Mouse (Mus musculus): ENCODE results near the gene Plxna1.

The Plxna1 gene

GRCm38 (mm10) chr6:89361418-89362280 lies 771 bp downstream of the Plxna1 start:
- DNase-seq (ENCODE audit: low spot score in 2 of 2): peak in 1 of 2 experiments; percentile 53

- DNase-seq (ENCODE audit: low spot score in 2 of 2): no peak
Observed at GRCm38 (mm10) chr6:89360709-89361417, 1.6 kb downstream of the Plxna1 start.

- DNase-seq (ENCODE audit: low spot score in 2 of 2): no peak
Observed at GRCm38 (mm10) chr6:89359771-89360708, 2.4 kb downstream of the Plxna1 start.

DNA sequence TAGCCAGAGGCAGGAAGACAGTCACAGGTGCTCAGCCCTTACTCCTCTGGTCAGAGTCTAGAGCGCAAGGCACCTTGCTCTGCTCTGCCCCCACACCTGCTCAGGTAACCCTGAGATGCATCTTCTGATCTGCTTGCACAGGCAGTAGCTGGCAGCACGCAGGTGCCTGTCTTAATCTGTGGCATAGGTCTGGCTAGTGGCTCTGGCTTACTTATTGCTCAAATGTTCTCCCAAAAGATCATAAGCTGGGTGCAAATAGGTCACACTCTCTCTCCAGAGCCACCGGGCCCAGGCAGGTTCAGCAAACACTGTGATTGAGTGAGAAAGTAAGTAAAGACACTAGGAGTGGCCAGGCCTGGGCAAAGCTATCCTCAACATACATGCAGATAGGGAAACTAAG lies 3.2 kb downstream of the Plxna1 start:
- DNase-seq (ENCODE audit: low spot score in 2 of 2): no peak

- no peak for DNase-seq (ENCODE audit: low spot score in 2 of 2)
Observed at GRCm38 (mm10) chr6:89355661-89356060, 6.8 kb downstream of the Plxna1 start.

GRCm38 (mm10) chr6:89354726-89355125 lies 7.7 kb downstream of the Plxna1 start:
- no peak for DNase-seq (ENCODE audit: low spot score in 2 of 2)

DNA sequence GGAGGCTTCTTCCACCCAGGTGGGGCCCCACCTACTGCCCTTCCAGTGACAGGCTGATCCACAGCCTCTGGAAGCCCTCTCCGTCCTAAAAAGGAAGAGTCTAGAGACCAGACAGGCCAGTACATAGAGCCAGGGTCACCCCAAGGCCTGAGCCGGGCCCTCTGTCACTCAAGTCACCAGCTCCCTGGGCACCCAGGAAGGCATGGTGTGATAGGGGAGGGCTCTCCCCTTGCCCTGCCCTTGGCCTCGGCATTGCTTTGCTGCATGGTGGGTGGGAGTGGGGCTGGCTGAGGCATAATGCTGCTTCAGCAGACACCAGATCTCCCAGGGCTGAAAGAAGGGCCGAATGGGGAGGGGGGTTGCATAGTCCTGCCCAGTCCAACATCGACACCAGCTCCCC lies 8.3 kb downstream of the Plxna1 start:
- no peak for DNase-seq (ENCODE audit: low spot score in 2 of 2)

GRCm38 (mm10) chr6:89353101-89353500 lies 9.3 kb downstream of the Plxna1 start:
- DNase-seq (ENCODE audit: low spot score in 2 of 2): no peak

- peak in 1 of 2 experiments; percentile 64 for DNase-seq (ENCODE audit: low spot score in 2 of 2)
Observed at GRCm38 (mm10) chr6:89351441-89352137, 10.8 kb downstream of the Plxna1 start.

DNA sequence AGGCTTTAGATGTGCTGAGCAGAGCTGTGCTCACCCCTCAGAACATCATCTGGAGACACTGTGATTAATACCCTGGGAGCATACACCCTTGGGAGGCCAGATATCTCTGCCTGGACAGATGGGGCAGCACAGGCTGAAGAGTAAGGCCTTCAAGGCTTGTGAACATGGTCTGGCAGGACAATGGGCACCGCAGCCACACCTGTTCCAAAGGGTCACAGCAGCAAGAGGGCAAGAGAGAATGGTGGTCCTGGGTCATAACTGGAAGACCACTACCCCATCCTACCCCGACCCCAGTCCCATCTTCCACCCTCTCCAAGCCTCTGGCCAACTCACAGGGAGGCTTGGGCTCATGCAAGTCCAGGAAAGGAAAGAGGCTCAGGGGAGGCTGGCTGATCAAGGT lies 11.9 kb downstream of the Plxna1 start:
- DNase-seq (ENCODE audit: low spot score in 2 of 2): no peak

- DNase-seq (ENCODE audit: low spot score in 2 of 2): no peak
Observed at GRCm38 (mm10) chr6:89350037-89350515, 12.3 kb downstream of the Plxna1 start.

- DNase-seq (ENCODE audit: low spot score in 2 of 2): no peak
Observed at GRCm38 (mm10) chr6:89348363-89348762, 14.1 kb downstream of the Plxna1 start.

- no peak for DNase-seq (ENCODE audit: low spot score in 2 of 2)
Observed at GRCm38 (mm10) chr6:89347792-89348191, 14.6 kb downstream of the Plxna1 start.

- DNase-seq (ENCODE audit: low spot score in 2 of 2): no peak
Observed at GRCm38 (mm10) chr6:89345855-89346254, 16.6 kb downstream of the Plxna1 start.

DNA sequence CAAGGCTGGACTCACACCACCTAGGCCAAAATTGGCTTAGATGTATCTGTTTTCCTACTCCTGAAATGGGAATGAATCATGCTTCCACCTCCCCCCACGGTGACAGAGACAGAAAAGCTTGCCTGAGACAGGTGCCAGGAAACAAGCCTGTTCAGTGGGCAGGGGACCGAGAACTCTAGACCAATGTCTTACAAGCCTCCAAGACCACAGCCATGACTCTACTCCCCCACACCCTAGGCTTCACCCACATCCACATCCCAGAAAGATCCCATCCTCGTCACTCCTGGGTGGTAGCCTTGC lies 17.0 kb downstream of the Plxna1 start:
- DNase-seq (ENCODE audit: low spot score in 2 of 2): no peak

- peak; percentile 86 to 88 for DNase-seq (ENCODE audit: low spot score in 2 of 2)
Observed at GRCm38 (mm10) chr6:89344613-89345485, 17.6 kb downstream of the Plxna1 start.

DNA sequence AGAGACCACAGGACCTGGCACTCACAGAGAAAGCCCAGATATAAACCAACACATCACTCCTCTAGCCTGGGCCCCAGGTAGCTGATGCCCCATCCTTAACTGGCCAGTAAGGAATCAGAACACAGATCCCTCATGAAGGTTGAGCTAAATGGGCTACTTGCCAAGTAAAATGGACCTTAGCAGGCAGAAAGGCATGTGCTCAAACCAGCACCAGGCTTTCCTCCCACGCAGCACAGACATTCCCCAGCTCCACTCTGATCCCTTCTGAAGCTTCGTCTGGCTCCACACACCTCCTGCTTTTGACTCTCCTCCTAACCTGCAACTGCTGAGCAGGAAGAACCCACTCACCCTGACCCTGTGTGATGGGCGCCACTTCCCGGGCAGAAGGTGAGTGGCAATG lies 20.4 kb downstream of the Plxna1 start:
- DNase-seq (ENCODE audit: low spot score in 2 of 2): no peak

- DNase-seq (ENCODE audit: low spot score in 2 of 2): peak in 1 of 2 experiments; percentile 77
Observed at GRCm38 (mm10) chr6:89339447-89339846, 23.0 kb downstream of the Plxna1 start.

- DNase-seq (ENCODE audit: low spot score in 2 of 2): no peak
Observed at GRCm38 (mm10) chr6:89338733-89339132, 23.7 kb downstream of the Plxna1 start.

GRCm38 (mm10) chr6:89337574-89337973 lies 24.8 kb downstream of the Plxna1 start:
- DNase-seq (ENCODE audit: low spot score in 2 of 2): no peak

Measured in urinary bladder, postnatal 4 days (tissue).